Mouse (Mus musculus) frontal cortex, adult (tissue): ENCODE results near the gene Hipk2.

ENCODE experiments used
- ATAC-seq: cut with Nextera tagmentation; 2 replicates; pipeline ENCODE4 v1.9.2; 2017; ENCODE audit warnings: mild to moderate bottlenecking, moderate library complexity, mixed read lengths; ENCODE audit not compliant: low TSS enrichment

Hipk2 gene

GRCm38 (mm10) chr6:38876071-38876911, at the start of gene Hipk2:
Hipk2 (minus strand) TSS chr6:38876165.
- ATAC-seq = peak; percentile 71

- ATAC-seq = no peak
These were observed 49.8 kb upstream of the Hipk2 start for GRCm38 (mm10) chr6:38925719-38926118.

GRCm38 (mm10) chr6:38923870-38924817, 48.2 kb upstream of the Hipk2 start:
- ATAC-seq = no peak

GRCm38 (mm10) chr6:38923450-38923849, 47.5 kb upstream of the Hipk2 start:
- ATAC-seq = no peak

- no peak for ATAC-seq
These were observed 46.6 kb upstream of the Hipk2 start for GRCm38 (mm10) chr6:38922517-38922916.

- ATAC-seq = no peak
These were observed 45.8 kb upstream of the Hipk2 start for GRCm38 (mm10) chr6:38921810-38922116.

GRCm38 (mm10) chr6:38921095-38921809, 45.3 kb upstream of the Hipk2 start:
- no peak for ATAC-seq

- no peak for ATAC-seq
These were observed 44.2 kb upstream of the Hipk2 start for GRCm38 (mm10) chr6:38920141-38920540.

GRCm38 (mm10) chr6:38919135-38919740, 43.3 kb upstream of the Hipk2 start:
- ATAC-seq = no peak

GRCm38 (mm10) chr6:38918728-38919127, 42.8 kb upstream of the Hipk2 start:
- ATAC-seq = no peak

- no peak for ATAC-seq
These were observed 41.5 kb upstream of the Hipk2 start for GRCm38 (mm10) chr6:38917415-38917814.

- ATAC-seq = no peak
These were observed 40.6 kb upstream of the Hipk2 start for GRCm38 (mm10) chr6:38916571-38916970.

- ATAC-seq = peak; percentile 51
These were observed 39.8 kb upstream of the Hipk2 start for GRCm38 (mm10) chr6:38915776-38916175.

GRCm38 (mm10) chr6:38914181-38914580, 38.2 kb upstream of the Hipk2 start:
- no peak; the same call in 1 of the 2 replicates for ATAC-seq

- peak; percentile 78 for ATAC-seq
These were observed 37.5 kb upstream of the Hipk2 start for GRCm38 (mm10) chr6:38913386-38914042.

- peak; percentile 12; the same call in 1 of the 2 replicates for ATAC-seq
These were observed 36.9 kb upstream of the Hipk2 start for GRCm38 (mm10) chr6:38912845-38913244.

- ATAC-seq = no peak
These were observed 36.2 kb upstream of the Hipk2 start for GRCm38 (mm10) chr6:38912121-38912660.

- ATAC-seq = peak; percentile 15; the same call in 1 of the 2 replicates
These were observed 35.0 kb upstream of the Hipk2 start for GRCm38 (mm10) chr6:38910828-38911559.

- no peak for ATAC-seq
These were observed 32.4 kb upstream of the Hipk2 start for GRCm38 (mm10) chr6:38908401-38908800.

GRCm38 (mm10) chr6:38906005-38906404, 30.0 kb upstream of the Hipk2 start:
- ATAC-seq = no peak
